Mouse (Mus musculus): ENCODE measurements around the gene Pigv. TPM values are rescaled to one million over a fixed set of nuclear protein-coding genes. Genes with fewer than 3 reads are reported as not detected.
"Not testable (repeated sequence)": the region's sequence is repeated elsewhere in the genome, so short reads cannot be mapped to it uniquely, and the experiment has no call there.

The Pigv gene
- polyA plus RNA-seq, 1 experiment from 2014 or later = 16.9 TPM

DNA sequence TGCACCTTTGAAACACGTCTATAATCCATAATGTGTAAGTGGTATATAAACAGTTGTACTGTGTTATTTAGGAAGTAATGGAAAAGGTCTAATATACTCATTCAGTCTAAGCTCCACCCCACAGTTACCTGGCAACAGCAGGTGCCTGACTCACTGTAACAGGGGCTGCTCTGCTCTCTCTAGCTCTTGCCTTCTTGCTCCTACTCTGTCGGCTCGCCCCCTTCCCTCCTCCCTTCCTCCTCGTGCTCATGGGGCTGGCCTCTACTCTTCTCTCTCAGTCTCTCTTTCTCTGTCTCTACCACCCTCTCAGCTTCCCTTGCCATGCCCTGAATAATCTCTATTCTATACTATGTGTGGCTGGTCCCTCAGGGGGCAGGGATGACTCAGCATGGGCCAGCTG is 15.4 kb downstream of the Pigv start:
- Histone ChIP-seq H3K27ac (ENCODE audit: low read depth, low read length) (no peak overlapping the region), H3K27me3 (ENCODE audit: control insufficient read depth, insufficient read depth, low read length) (no peaks in the 10 kb centered on the region), H3K9me3 (ENCODE audit: control insufficient read depth, low read length) (no peaks in the 10 kb centered on the region), H3K4me1 (ENCODE audit: control insufficient read depth, insufficient read depth, low read length) (peaks cover 30% of the 10 kb centered on the region), H3K36me3 (ENCODE audit: control insufficient read depth, insufficient read depth, low read length) (peaks cover under 1% of the 10 kb centered on the region; the same call in 1 of the 2 replicates), H3K9ac (ENCODE audit: low read depth, low read length) (no peak overlapping the region), H3K4me3 (ENCODE audit: low read length) (no peak overlapping the region), H3K4me2 (replicated peaks; ENCODE audit: low read depth, low read length) (no peak overlapping the region)
- ATAC-seq (ENCODE audit: low FRiP score, low TSS enrichment) = no peak
- WGBS = 24% methylated on average over 4 of the region's 4 CpGs

DNA sequence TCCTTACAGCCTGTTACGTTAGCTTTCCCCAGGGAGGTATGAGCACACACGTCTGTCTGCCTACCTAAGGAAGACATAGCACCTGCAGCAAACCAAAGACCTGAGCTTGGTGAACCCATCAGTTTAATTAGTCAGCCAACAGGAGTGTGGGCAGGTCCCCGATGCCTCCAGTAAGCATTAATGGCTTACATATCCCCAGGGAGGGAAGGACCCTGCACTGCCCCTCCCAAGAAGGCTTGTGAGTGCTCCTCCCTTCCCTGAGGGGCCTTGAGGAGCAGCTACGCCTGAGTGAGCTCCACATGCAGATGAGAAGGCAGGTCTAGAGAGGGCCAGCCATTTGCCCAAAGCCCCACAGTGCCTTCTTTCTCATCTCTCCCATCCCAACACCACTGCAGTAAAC is 16.2 kb downstream of the Pigv start:
- Histone ChIP-seq H3K36me3 (ENCODE audit: control insufficient read depth, insufficient read depth, low read length) (no peaks in the 10 kb centered on the region), H3K4me2 (replicated peaks; ENCODE audit: low read depth, low read length) (no peak overlapping the region), H3K27me3 (ENCODE audit: control insufficient read depth, insufficient read depth, low read length) (no peaks in the 10 kb centered on the region), H3K4me1 (ENCODE audit: control insufficient read depth, insufficient read depth, low read length) (peaks cover 30% of the 10 kb centered on the region), H3K9ac (ENCODE audit: low read depth, low read length) (no peak overlapping the region), H3K27ac (ENCODE audit: low read depth, low read length) (no peak overlapping the region), H3K4me3 (ENCODE audit: low read length) (no peak overlapping the region), H3K9me3 (ENCODE audit: control insufficient read depth, low read length) (no peaks in the 10 kb centered on the region)
- WGBS = 26% methylated on average over 4 of the region's 4 CpGs
- peak; percentile 54 for ATAC-seq (ENCODE audit: low FRiP score, low TSS enrichment)

GRCm38 (mm10) chr4:133654070-133654469 is 18.4 kb downstream of the Pigv start:
- H3K9me3 ChIP-seq (ENCODE audit: control insufficient read depth, low read length); H3K27me3 ChIP-seq (ENCODE audit: control insufficient read depth, insufficient read depth, low read length); ATAC-seq (ENCODE audit: low FRiP score, low TSS enrichment); H3K4me3 ChIP-seq (ENCODE audit: low read length); H3K9ac ChIP-seq (ENCODE audit: low read depth, low read length); H3K36me3 ChIP-seq (ENCODE audit: control insufficient read depth, insufficient read depth, low read length); H3K4me2 ChIP-seq (replicated peaks; ENCODE audit: low read depth, low read length); H3K27ac ChIP-seq (ENCODE audit: low read depth, low read length): not testable (repeated sequence)
- WGBS = 98% methylated on average over 5 of the region's 5 CpGs
- peaks cover 12% of the 10 kb centered on the region for H3K4me1 ChIP-seq (ENCODE audit: control insufficient read depth, insufficient read depth, low read length)

DNA sequence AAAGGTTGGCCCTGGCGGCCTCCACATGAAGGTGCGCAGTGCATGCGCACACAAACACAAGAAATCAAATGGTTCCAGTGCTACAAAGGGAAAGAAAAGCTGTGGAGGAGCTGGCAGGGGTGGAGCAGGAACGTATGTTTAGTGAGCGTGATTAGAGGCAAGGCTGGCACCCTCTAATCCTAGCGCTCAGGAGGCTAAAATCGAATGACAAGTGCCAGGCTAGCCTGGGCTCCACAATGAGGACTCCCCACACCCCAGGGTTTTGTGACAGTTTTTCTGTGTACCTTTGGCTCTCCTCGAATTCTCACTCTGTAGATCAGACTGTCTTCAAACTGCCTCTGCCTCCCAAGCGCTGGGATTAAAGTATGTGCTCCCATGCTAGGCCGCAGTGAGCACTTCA is 19.7 kb downstream of the Pigv start:
- no peak overlapping the region for H3K4me3 ChIP-seq (ENCODE audit: low read length)
- H3K36me3 ChIP-seq (ENCODE audit: control insufficient read depth, insufficient read depth, low read length) = no peaks in the 10 kb centered on the region
- H3K4me1 ChIP-seq (ENCODE audit: control insufficient read depth, insufficient read depth, low read length) = peaks cover 7% of the 10 kb centered on the region
- H3K9ac ChIP-seq (ENCODE audit: low read depth, low read length) = no peak overlapping the region
- no peaks in the 10 kb centered on the region for H3K9me3 ChIP-seq (ENCODE audit: control insufficient read depth, low read length)
- H3K27me3 ChIP-seq (ENCODE audit: control insufficient read depth, insufficient read depth, low read length) = no peaks in the 10 kb centered on the region
- 84% methylated on average over 10 of the region's 10 CpGs for WGBS
- H3K4me2 ChIP-seq (replicated peaks; ENCODE audit: low read depth, low read length) = no peak overlapping the region
- no peak for ATAC-seq (ENCODE audit: low FRiP score, low TSS enrichment)
- no peak overlapping the region for H3K27ac ChIP-seq (ENCODE audit: low read depth, low read length)

- 56% methylated on average over 4 of the region's 4 CpGs for WGBS
Measured at GRCm38 (mm10) chr4:133651986-133652385, 20.5 kb downstream of the Pigv start.

DNA sequence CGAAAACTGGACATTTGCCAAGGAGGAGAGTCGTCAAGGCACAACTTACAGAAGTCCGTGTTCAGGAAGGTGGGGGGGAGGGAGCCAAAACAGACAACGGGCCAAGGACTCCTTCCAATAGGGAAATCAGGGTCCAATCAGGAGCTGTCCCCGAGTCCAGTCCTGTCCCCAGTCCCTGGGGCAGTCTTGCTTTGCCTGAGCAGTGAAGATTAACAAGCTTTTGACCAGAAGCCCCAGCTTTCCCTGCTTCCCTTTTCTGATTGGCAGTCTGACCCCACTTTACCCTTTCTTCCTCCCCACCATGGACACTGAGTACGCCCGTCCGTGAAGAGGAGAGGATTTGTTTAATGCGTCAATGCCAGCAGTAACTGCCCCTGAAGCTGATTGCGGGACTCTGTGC is 21.0 kb downstream of the Pigv start:
- Histone ChIP-seq H3K4me1 (ENCODE audit: control insufficient read depth, insufficient read depth, low read length) (peaks cover 7% of the 10 kb centered on the region), H3K9me3 (ENCODE audit: control insufficient read depth, low read length) (no peaks in the 10 kb centered on the region), H3K9ac (ENCODE audit: low read depth, low read length) (no peak overlapping the region), H3K36me3 (ENCODE audit: control insufficient read depth, insufficient read depth, low read length) (no peaks in the 10 kb centered on the region), H3K4me2 (replicated peaks; ENCODE audit: low read depth, low read length) (no peak overlapping the region), H3K4me3 (ENCODE audit: low read length) (no peak overlapping the region), H3K27me3 (ENCODE audit: control insufficient read depth, insufficient read depth, low read length) (no peaks in the 10 kb centered on the region), H3K27ac (ENCODE audit: low read depth, low read length) (no peak overlapping the region)
- no peak for ATAC-seq (ENCODE audit: low FRiP score, low TSS enrichment)
- WGBS = 35% methylated on average over 10 of the region's 10 CpGs

More at GRCm38 (mm10) chr4:133651986-133652385, 20.5 kb downstream of the Pigv start:
- no peak overlapping the region for H3K9ac ChIP-seq (ENCODE audit: low read depth, low read length)
- H3K9me3 ChIP-seq (ENCODE audit: control insufficient read depth, low read length) = no peaks in the 10 kb centered on the region
- H3K4me1 ChIP-seq (ENCODE audit: control insufficient read depth, insufficient read depth, low read length) = peaks cover 7% of the 10 kb centered on the region
- no peak overlapping the region for H3K27ac ChIP-seq (ENCODE audit: low read depth, low read length)
- H3K27me3 ChIP-seq (ENCODE audit: control insufficient read depth, insufficient read depth, low read length) = no peaks in the 10 kb centered on the region
- ATAC-seq (ENCODE audit: low FRiP score, low TSS enrichment) = no peak
- no peaks in the 10 kb centered on the region for H3K36me3 ChIP-seq (ENCODE audit: control insufficient read depth, insufficient read depth, low read length)
- no peak overlapping the region for H3K4me2 ChIP-seq (replicated peaks; ENCODE audit: low read depth, low read length)
- H3K4me3 ChIP-seq (ENCODE audit: low read length) = no peak overlapping the region

- peak; percentile 67; the same call in 1 of the 2 replicates for ATAC-seq (ENCODE audit: low FRiP score, low TSS enrichment)
- no peak within 1 kb of the TSS for H3K9ac ChIP-seq (ENCODE audit: low read depth, low read length)
- WGBS = 41% methylated on average over 7 of the region's 7 CpGs
- H3K36me3 ChIP-seq (ENCODE audit: control insufficient read depth, insufficient read depth, low read length) = no peaks in the 10 kb centered on the region
- H3K27ac ChIP-seq (ENCODE audit: low read depth, low read length) = 0 out of 2 replicates have a peak within 1 kb of the TSS, but pooled peaks have one; percentile 51
- H3K4me1 ChIP-seq (ENCODE audit: control insufficient read depth, insufficient read depth, low read length) = peaks cover 4% of the 10 kb centered on the region; the same call in 1 of the 2 replicates
- peak within 1 kb of the TSS; percentile 22; the same call in 1 of the 2 replicates for H3K4me2 ChIP-seq (replicated peaks; ENCODE audit: low read depth, low read length)
- H3K27me3 ChIP-seq (ENCODE audit: control insufficient read depth, insufficient read depth, low read length) = no peaks in the 10 kb centered on the region
- peak within 1 kb of the TSS; percentile 10; the same call in 1 of the 2 replicates for H3K4me3 ChIP-seq (ENCODE audit: low read length)
- H3K9me3 ChIP-seq (ENCODE audit: control insufficient read depth, low read length) = peaks cover 3% of the 10 kb centered on the region; the same call in 1 of the 2 replicates
Measured at GRCm38 (mm10) chr4:133649989-133650699, 22.3 kb downstream of the Pigv start, which contains the start of gene Zdhhc18. Zdhhc18 (minus strand) TSS chr4:133650154.

GRCm38 (mm10) chr4:133649464-133649863 is 23.0 kb downstream of the Pigv start:
- H3K36me3 ChIP-seq (ENCODE audit: control insufficient read depth, insufficient read depth, low read length); H3K27me3 ChIP-seq (ENCODE audit: control insufficient read depth, insufficient read depth, low read length); ATAC-seq (ENCODE audit: low FRiP score, low TSS enrichment); H3K4me3 ChIP-seq (ENCODE audit: low read length); H3K9me3 ChIP-seq (ENCODE audit: control insufficient read depth, low read length); H3K9ac ChIP-seq (ENCODE audit: low read depth, low read length); H3K4me1 ChIP-seq (ENCODE audit: control insufficient read depth, insufficient read depth, low read length): not testable (repeated sequence)
- H3K4me2 ChIP-seq (replicated peaks; ENCODE audit: low read depth, low read length) = peak overlapping the region; percentile 22; the same call in 1 of the 2 replicates
- 77% methylated on average over 5 of the region's 5 CpGs for WGBS
- H3K27ac ChIP-seq (ENCODE audit: low read depth, low read length) = 0 out of 2 replicates have a peak overlapping the region, but pooled peaks have one; percentile 51

DNA sequence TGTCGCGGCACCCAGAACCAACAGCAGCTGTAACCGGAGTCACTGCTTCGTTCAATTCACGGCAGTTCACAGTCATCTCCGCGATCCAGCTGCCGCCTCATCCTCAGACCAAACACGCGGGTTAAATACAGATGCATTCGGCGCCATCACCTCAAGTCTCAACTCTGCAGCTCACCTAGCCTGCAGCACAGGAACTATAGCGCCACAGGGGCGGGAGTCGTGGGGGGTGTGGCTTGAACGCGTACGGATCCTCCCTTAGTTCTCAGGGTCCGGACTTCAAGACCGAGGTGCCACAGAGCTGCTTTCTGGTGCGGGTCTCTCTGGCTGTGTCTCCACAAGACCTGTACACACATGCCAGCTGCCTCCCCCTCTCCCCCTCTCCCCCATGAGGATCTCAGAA is 26.8 kb downstream of the Pigv start:
- ATAC-seq (ENCODE audit: low FRiP score, low TSS enrichment) = no peak
- WGBS = 42% methylated on average over 21 of the region's 21 CpGs
- Histone ChIP-seq H3K27ac (ENCODE audit: low read depth, low read length) (no peak overlapping the region), H3K4me1 (ENCODE audit: control insufficient read depth, insufficient read depth, low read length) (peaks cover 4% of the 10 kb centered on the region; the same call in 1 of the 2 replicates), H3K27me3 (ENCODE audit: control insufficient read depth, insufficient read depth, low read length) (no peaks in the 10 kb centered on the region), H3K4me2 (replicated peaks; ENCODE audit: low read depth, low read length) (no peak overlapping the region), H3K4me3 (ENCODE audit: low read length) (no peak overlapping the region), H3K36me3 (ENCODE audit: control insufficient read depth, insufficient read depth, low read length) (no peaks in the 10 kb centered on the region), H3K9ac (ENCODE audit: low read depth, low read length) (no peak overlapping the region; the same call in 1 of the 2 replicates), H3K9me3 (ENCODE audit: control insufficient read depth, low read length) (peaks cover 10% of the 10 kb centered on the region; the same call in 1 of the 2 replicates)

Measured in kidney, embryonic 14.5 days (tissue).